9 mouse cellular contexts compared by ENCODE assay signal in the genomic region with DNA sequence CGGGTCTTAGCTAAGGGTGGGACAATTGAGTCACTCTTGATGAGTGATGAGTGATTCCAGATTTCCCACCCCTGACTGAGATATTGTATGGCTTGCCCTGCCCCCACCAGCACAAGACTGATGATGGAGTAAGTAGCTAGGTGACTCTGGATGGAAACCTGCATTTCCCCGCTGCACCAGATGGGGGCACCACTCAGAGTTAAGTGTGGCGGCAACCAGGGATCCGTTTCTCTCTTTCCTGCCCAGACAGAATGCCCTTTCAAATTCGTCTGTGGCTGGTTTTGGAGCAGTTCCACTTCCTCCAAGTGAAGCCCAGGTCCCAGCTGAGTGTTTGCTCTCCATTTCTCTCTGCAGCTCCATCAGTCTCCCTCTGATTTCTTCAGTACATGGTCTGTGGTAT. TPM values are rescaled to one million over a fixed set of nuclear protein-coding genes. Genes with fewer than 3 reads are reported as not detected.
DNase-seq lines count a peak whose midpoint lies in the region; ATAC-seq and TF ChIP-seq lines count a peak whose summit lies in the region.
"Had no signal": no experiment of that assay in that cellular context is flagged by ENCODE, and none has a peak within 500 bp of the region (broad histone marks: within the 10 kb centered on the region; RNA-seq: fewer than 3 reads in every experiment).

No protein-coding gene starts in this region.

- H3K9ac ChIP-seq in heart, postnatal 0 days (replicated peaks; ENCODE audit: low read depth, low read length): no peak overlapping the region
- no peak overlapping the region for H3K9ac ChIP-seq in limb, embryonic 11.5 days (ENCODE audit: low read length)

- peaks cover 17% of the 10 kb centered on the region for H3K4me1 ChIP-seq in E14TG2a.4 (replicated peaks; ENCODE audit: low read depth, low read length)
- no peaks in the 10 kb centered on the region for H3K4me1 ChIP-seq in heart, postnatal 0 days (ENCODE audit: control insufficient read depth, insufficient read depth)
- no peaks in the 10 kb centered on the region for H3K4me1 ChIP-seq in limb, embryonic 11.5 days (ENCODE audit: control insufficient read depth, insufficient read depth, low read length)

- ATAC-seq in heart, postnatal 0 days (ENCODE audit: insufficient read depth, low read depth): no peak
- ATAC-seq in limb, embryonic 11.5 days (ENCODE audit: insufficient number of reproducible peaks, low FRiP score, low TSS enrichment, low read depth): no peak
- peak; percentile 71 for ATAC-seq in monocyte, adult 5-6 weeks (replicated peaks; ENCODE audit: insufficient number of reproducible peaks, low FRiP score, low TSS enrichment, poor library complexity, severe bottlenecking)

- no peaks in the 10 kb centered on the region for H3K9me3 ChIP-seq in E14TG2a.4 (ENCODE audit: low read length)
- H3K9me3 ChIP-seq in heart, postnatal 0 days (replicated peaks; ENCODE audit: control insufficient read depth, low read length): no peaks in the 10 kb centered on the region
- no peaks in the 10 kb centered on the region for H3K9me3 ChIP-seq in limb, embryonic 11.5 days (ENCODE audit: control insufficient read depth, low read length)

- TF ChIP-seq EP300 in heart, postnatal 0 days (IDR thresholded peaks at IDR 0.05; ENCODE audit: low read depth): no peak

- H3K36me3 ChIP-seq in E14TG2a.4 (ENCODE audit: insufficient read depth, low read length): peaks cover 2% of the 10 kb centered on the region; the same call in 1 of the 2 replicates
- no peaks in the 10 kb centered on the region for H3K36me3 ChIP-seq in heart, postnatal 0 days (replicated peaks; ENCODE audit: control insufficient read depth, insufficient read depth, low read length)
- no peaks in the 10 kb centered on the region for H3K36me3 ChIP-seq in limb, embryonic 11.5 days (ENCODE audit: control insufficient read depth, insufficient read depth, low read length)

- 4% methylated on average over 5 of the region's 5 CpGs for WGBS in heart, postnatal 0 days
- WGBS in limb, embryonic 11.5 days: 5% methylated on average over 5 of the region's 5 CpGs

- H3K27me3 ChIP-seq in E14TG2a.4 (ENCODE audit: insufficient read depth, low read length): peaks cover 40% of the 10 kb centered on the region
- H3K27me3 ChIP-seq in heart, postnatal 0 days (ENCODE audit: control insufficient read depth, insufficient read depth, low read length): peaks cover 28% of the 10 kb centered on the region
- H3K27me3 ChIP-seq in limb, embryonic 11.5 days (ENCODE audit: control insufficient read depth, insufficient read depth, low read length): peaks cover 12% of the 10 kb centered on the region

- no peak overlapping the region for H3K27ac ChIP-seq in heart, postnatal 0 days (ENCODE audit: low read depth)
- H3K27ac ChIP-seq in limb, embryonic 11.5 days (replicated peaks; ENCODE audit: low read depth, low read length): no peak overlapping the region

- TF ChIP-seq CTCF in E14TG2a.4 (conservative IDR thresholded peaks at IDR 0.05; ENCODE audit: low read length): peak; percentile 84
- peak; percentile 54 for TF ChIP-seq CTCF in heart, postnatal 0 days (IDR thresholded peaks at IDR 0.05; ENCODE audit: low read depth)

- peak; percentile 61 to 73 for DNase-seq in cerebellum, postnatal 10 days
- no peak for DNase-seq in cerebellum, adult 9-11 months
- DNase-seq in c-Kit-positive CD71-negative TER-119-negative erythroid progenitor cells, embryonic 14.5 days (ENCODE audit: low read depth): peak; percentile 87
- no peak for DNase-seq in heart, postnatal 0 days (ENCODE audit: low spot score)
- peak; percentile 79 for DNase-seq in limb, embryonic 11.5 days (ENCODE audit: low spot score)
- DNase-seq in thymus, postnatal 10 days (ENCODE audit: low spot score in 2 of 2): peak; percentile 15 to 57

- no peak overlapping the region for H3K4me2 ChIP-seq in heart, postnatal 0 days (ENCODE audit: low read depth, low read length)
- H3K4me2 ChIP-seq in limb, embryonic 11.5 days (ENCODE audit: low read depth, severe bottlenecking): no peak overlapping the region

- H3K4me3 ChIP-seq in E14TG2a.4 (replicated peaks; ENCODE audit: low read length): 0 out of 2 replicates have a peak overlapping the region, but pooled peaks have one; percentile 5
- no peak overlapping the region for H3K4me3 ChIP-seq in heart, postnatal 0 days (ENCODE audit: low read depth, low read length)
- H3K4me3 ChIP-seq in limb, embryonic 11.5 days (ENCODE audit: low read depth, low read length): no peak overlapping the region

RNA-seq across cellular contexts. Expression of a gene that starts 8.5 kb away (rescaled TPM):
- total RNA-seq in heart, postnatal 0 days (2014; rRNA removed; ENCODE audit: low replicate concordance): 10.1 and 10.7 TPM in 2 replicates
- 0.78 and 0.80 TPM in 2 replicates for polyA plus RNA-seq in heart, postnatal 0 days (2015; fragmentation: Nextera tagmentation; extraction: Ambion mirVana)
- 2.7 and 3.4 TPM in 2 replicates for polyA plus RNA-seq in limb, embryonic 11.5 days (2014; fragmentation: Nextera tagmentation; extraction: Ambion mirVana)
- total RNA-seq in monocyte, adult 5-6 weeks (2017): 0.53 to 3.0 TPM (median 2.9 TPM) in 3 replicates

RNA-seq across cellular contexts. Expression of a gene that starts 40.8 kb away (rescaled TPM):
- 0.97 and 4.2 TPM in 2 replicates for total RNA-seq in heart, postnatal 0 days (2014; rRNA removed; ENCODE audit: low replicate concordance)
- 0.90 and 1.0 TPM in 2 replicates for polyA plus RNA-seq in heart, postnatal 0 days (2015; fragmentation: Nextera tagmentation; extraction: Ambion mirVana)
- 11.2 and 12.3 TPM in 2 replicates for polyA plus RNA-seq in limb, embryonic 11.5 days (2014; fragmentation: Nextera tagmentation; extraction: Ambion mirVana)
- total RNA-seq in monocyte, adult 5-6 weeks (2017): 3.3 to 4.9 TPM in 2 of 3 replicates, not detected in the other
- polyA plus RNA-seq: C2C12 had no signal

RNA-seq across cellular contexts. Expression of a gene that starts 47.8 kb away (rescaled TPM):
- total RNA-seq in heart, postnatal 0 days (2014; rRNA removed; ENCODE audit: low replicate concordance): 6.1 and 10.0 TPM in 2 replicates
- 1.7 and 2.0 TPM in 2 replicates for polyA plus RNA-seq in heart, postnatal 0 days (2015; fragmentation: Nextera tagmentation; extraction: Ambion mirVana)
- 20.1 and 23.0 TPM in 2 replicates for polyA plus RNA-seq in limb, embryonic 11.5 days (2014; fragmentation: Nextera tagmentation; extraction: Ambion mirVana)
- total RNA-seq in monocyte, adult 5-6 weeks (2017): 0.53 to 1.9 TPM (median 0.78 TPM) in 3 replicates

Comparison
In these comparisons a context has a peak if more than half of its experiments do, and no peak if none do; other contexts are left out.
1. DNase-seq: peak in cerebellum, postnatal 10 days (2 of 2), c-Kit-positive CD71-negative TER-119-negative erythroid progenitor cells, embryonic 14.5 days (single experiment), limb, embryonic 11.5 days (single experiment) and thymus, postnatal 10 days (2 of 2); none in cerebellum, adult 9-11 months (single experiment) and heart, postnatal 0 days (single experiment).